Mouse (Mus musculus) kidney, embryonic 15.5 days (tissue): ENCODE data around the gene Rbm8a2. TPM values are rescaled to one million over a fixed set of nuclear protein-coding genes. Genes with fewer than 3 reads are reported as not detected.

Source experiments
- polyA plus RNA-seq: library from polyadenylated mRNA; unstranded; fragments of >200 nt; fragmentation: Nextera tagmentation; extraction: Ambion mirVana; gene quantifications from 2 replicates; pipeline ENCODE4 v1.2.1, GENCODE M21; 2015

Rbm8a2 gene
- polyA plus RNA-seq, 1 experiment from 2014 or later = 0.73 TPM

Other genes with a start within 250 kb of the Rbm8a2 start
- 79.9 and 86.9 TPM in 2 replicates for gene Exo1, start 98.5 kb downstream of the Rbm8a2 start, polyA plus RNA-seq
- gene Gm38100, start 58.8 kb downstream of the Rbm8a2 start, polyA plus RNA-seq = 0.16 TPM in 1 of 2 replicates, not detected in the other